Mouse (Mus musculus) liver, embryonic 12.5 days (tissue): Measurements from ENCODE around the gene Nfu1. TPM values are rescaled to one million over a fixed set of nuclear protein-coding genes. Genes with fewer than 3 reads are reported as not detected.

Experiments
- ATAC-seq: fragments of 200-750 bp; cut with Nextera tagmentation; 2 replicates; pipeline ENCODE4 v1.8.0; 2017; ENCODE audit warnings: moderate number of reproducible peaks, mild to moderate bottlenecking, moderate library complexity
- H3K27ac ChIP-seq: fragments of 300-500 bp; sonication (generic); 2 replicates; pipeline ENCODE4 v1.5.1; 2016; ENCODE audit warnings: mild to moderate bottlenecking
- H3K27me3 ChIP-seq: fragments of 300-500 bp; sonication (generic); replicated peaks from 2 replicates; pipeline ENCODE4 v1.6.1; 2016; ENCODE audit warnings: mild to moderate bottlenecking, moderate library complexity
- H3K36me3 ChIP-seq: fragments of 300-500 bp; sonication (generic); 2 replicates; pipeline ENCODE4 v1.6.1; 2016; ENCODE audit warnings: mild to moderate bottlenecking, moderate library complexity
- H3K4me1 ChIP-seq: fragments of 300-500 bp; sonication (generic); 2 replicates; pipeline ENCODE4 v1.6.1; 2016
- H3K4me2 ChIP-seq: fragments of 300-500 bp; sonication (generic); 2 replicates; pipeline ENCODE4 v1.6.1; 2016; ENCODE audit warnings: mild to moderate bottlenecking, moderate library complexity
- H3K4me3 ChIP-seq: fragments of 300-500 bp; sonication (generic); 2 replicates; pipeline ENCODE4 v1.5.1; 2016; ENCODE audit warnings: mild to moderate bottlenecking, moderate library complexity
- H3K9ac ChIP-seq: fragments of 300-500 bp; sonication (generic); 2 replicates; pipeline ENCODE4 v1.6.1; 2016; ENCODE audit warnings: mild to moderate bottlenecking, moderate library complexity
- H3K9me3 ChIP-seq: fragments of 300-500 bp; sonication (generic); replicated peaks from 2 replicates; pipeline ENCODE4 v1.6.1; 2016; ENCODE audit warnings: mild to moderate bottlenecking, moderate library complexity
- WGBS: fragments of 180-500 bp; shearing (Covaris S2); methylation state at CpG from one replicate; pipeline ENCODE4 v1.1.7; 2016; ENCODE audit not compliant: insufficient replicate concordance; 5-methylcytosine and 5-hydroxymethylcytosine counted together
- polyA plus RNA-seq: library from polyadenylated mRNA; unstranded; fragments of >200 nt; fragmentation: Nextera tagmentation; extraction: Ambion mirVana; gene quantifications from 2 replicates; pipeline ENCODE4 v1.2.1, GENCODE M21; 2016

Gene Nfu1
- 65.2 and 66.9 TPM in 2 replicates for polyA plus RNA-seq

- no peak for ATAC-seq
- Histone ChIP-seq H3K36me3 (peaks cover 14% of the 10 kb centered on the region), H3K9ac (peak within 1 kb of the TSS; percentile 95), H3K9me3 (no peaks in the 10 kb centered on the region), H3K27ac (peak within 1 kb of the TSS; percentile 93), H3K4me1 (peaks cover 39% of the 10 kb centered on the region), H3K4me3 (peak within 1 kb of the TSS; percentile 94), H3K4me2 (peak within 1 kb of the TSS; percentile 90), H3K27me3 (no peaks in the 10 kb centered on the region)
- 62% methylated on average over 6 of the region's 6 CpGs for WGBS
These were observed at the start of gene Nfu1 for GRCm38 (mm10) chr6:87008887-87009286. Gene Nfu1, plus strand, starts transcription at chr6:87009236.

DNA sequence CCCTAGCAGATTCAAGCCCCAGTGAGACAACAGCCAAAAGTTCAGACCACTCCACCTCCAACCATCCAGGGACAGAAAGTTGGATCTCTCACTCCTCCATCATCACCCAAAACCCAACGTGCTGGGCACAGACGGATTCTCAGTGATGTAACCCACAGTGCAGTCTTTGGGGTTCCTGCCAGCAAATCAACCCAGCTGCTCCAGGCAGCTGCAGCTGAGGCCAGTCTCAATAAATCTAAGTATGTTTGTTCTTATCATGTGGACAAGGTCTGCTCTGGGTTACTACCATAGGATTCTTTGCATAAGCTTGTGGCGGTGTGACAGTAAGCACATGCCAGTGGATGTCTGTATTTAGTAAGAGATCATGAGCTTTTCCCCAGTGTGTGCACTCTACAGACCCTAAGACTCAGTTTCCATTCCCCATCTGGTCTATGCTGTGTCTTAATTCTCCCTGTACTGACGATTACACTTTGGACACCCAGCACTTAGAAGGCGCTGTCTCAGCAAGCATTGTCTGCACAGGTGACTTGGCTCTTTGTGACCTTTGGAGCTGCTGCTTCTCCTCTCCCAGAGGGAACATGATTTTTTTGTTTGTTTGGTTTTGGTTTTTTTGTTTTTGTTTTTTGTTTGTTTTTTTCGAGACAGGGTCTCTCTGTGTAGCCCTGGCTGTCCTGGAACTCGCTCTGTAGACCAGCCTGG is 44.9 kb upstream of the Nfu1 start:
- no peak overlapping the region for H3K4me2 ChIP-seq
- H3K9me3 ChIP-seq: no peaks in the 10 kb centered on the region
- no peak for ATAC-seq
- H3K36me3 ChIP-seq: peaks cover 83% of the 10 kb centered on the region
- 84% methylated on average over 7 of the region's 7 CpGs for WGBS
- no peaks in the 10 kb centered on the region for H3K27me3 ChIP-seq
- no peak overlapping the region for H3K4me3 ChIP-seq
- H3K9ac ChIP-seq: no peak overlapping the region
- no peak overlapping the region for H3K27ac ChIP-seq
- no peaks in the 10 kb centered on the region for H3K4me1 ChIP-seq

- WGBS: 75% methylated on average over 2 of the region's 2 CpGs
- no peak overlapping the region for H3K27ac ChIP-seq
- H3K4me1 ChIP-seq: no peaks in the 10 kb centered on the region
- no peaks in the 10 kb centered on the region for H3K27me3 ChIP-seq
- H3K9me3 ChIP-seq: no peaks in the 10 kb centered on the region
- no peak overlapping the region for H3K9ac ChIP-seq
- H3K4me3 ChIP-seq: no peak overlapping the region
- no peak overlapping the region for H3K4me2 ChIP-seq
- ATAC-seq: no peak
- peaks cover 76% of the 10 kb centered on the region for H3K36me3 ChIP-seq
These were observed 41.9 kb upstream of the Nfu1 start for GRCm38 (mm10) chr6:86967166-86967565.

DNA sequence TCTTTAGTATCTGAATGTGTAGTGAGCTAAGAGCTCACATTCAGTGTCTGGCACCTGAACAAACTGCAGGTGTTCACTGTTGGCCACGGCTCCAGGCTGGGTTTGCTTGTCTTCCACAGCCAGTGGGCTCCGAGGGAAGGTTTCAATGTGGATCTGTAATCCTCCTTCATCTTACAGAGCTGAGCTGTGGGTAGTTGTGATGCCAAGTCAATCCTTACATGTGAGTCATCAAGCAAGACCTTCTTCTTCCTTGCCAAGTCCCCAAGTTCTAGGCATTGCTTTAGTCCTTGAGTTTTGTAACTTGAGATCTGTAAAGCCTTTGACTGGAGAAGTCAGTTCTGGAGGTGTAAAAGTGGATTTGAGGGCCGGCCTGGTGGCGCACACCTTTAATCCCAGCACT is 35.1 kb upstream of the Nfu1 start:
- H3K9ac ChIP-seq: no peak overlapping the region
- 92% methylated on average over 4 of the region's 4 CpGs for WGBS
- peaks cover 51% of the 10 kb centered on the region for H3K36me3 ChIP-seq

DNA sequence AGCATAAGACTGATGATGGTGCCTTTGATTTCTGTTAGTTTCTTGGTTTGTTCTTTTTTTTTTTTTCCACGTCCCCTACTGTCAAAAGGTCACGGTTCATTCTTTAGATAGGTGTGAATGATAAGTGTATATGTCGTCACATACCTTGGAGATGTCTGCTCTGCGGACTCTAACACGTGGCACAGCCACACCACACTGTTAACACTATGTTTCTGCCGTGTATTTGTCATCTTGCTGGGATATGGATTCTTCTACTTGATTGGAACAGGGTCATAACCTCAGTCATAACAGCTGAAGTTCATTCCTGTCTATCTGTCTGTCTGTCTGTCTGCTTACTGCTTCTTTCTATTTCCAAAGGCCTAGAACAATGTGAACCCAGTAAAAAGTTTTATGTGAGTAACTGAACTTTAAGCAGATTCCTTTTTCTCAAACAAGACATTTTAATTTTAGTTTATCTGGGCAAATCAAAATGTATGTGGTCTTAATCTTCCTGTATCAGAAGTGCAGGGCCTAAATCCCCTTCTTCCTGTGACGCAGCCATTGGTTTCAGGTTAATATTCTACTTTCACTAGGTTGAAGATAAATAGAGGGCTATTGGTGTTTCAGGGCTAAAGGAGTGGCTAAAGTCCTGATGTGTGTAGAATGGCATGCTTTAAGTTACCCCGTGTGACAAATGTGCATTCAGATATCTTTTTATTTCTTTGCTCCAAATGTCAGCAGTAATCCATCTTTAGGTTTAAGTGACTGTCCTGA is 30.7 kb upstream of the Nfu1 start:
- Histone ChIP-seq H3K27ac (no peak overlapping the region), H3K4me1 (no peaks in the 10 kb centered on the region), H3K4me2 (no peak overlapping the region), H3K4me3 (no peak overlapping the region), H3K27me3 (no peaks in the 10 kb centered on the region), H3K9ac (no peak overlapping the region), H3K9me3 (no peaks in the 10 kb centered on the region), H3K36me3 (peaks cover 24% of the 10 kb centered on the region)
- 69% methylated on average over 8 of the region's 8 CpGs for WGBS
- ATAC-seq: no peak

More for the DNA sequence above, 35.1 kb upstream of the Nfu1 start:
- H3K4me3 ChIP-seq: no peak overlapping the region
- H3K4me1 ChIP-seq: no peaks in the 10 kb centered on the region
- H3K4me2 ChIP-seq: no peak overlapping the region
- no peak for ATAC-seq
- H3K27ac ChIP-seq: no peak overlapping the region
- no peaks in the 10 kb centered on the region for H3K27me3 ChIP-seq
- no peaks in the 10 kb centered on the region for H3K9me3 ChIP-seq

- Histone ChIP-seq H3K9me3 (no peaks in the 10 kb centered on the region), H3K4me3 (no peak overlapping the region), H3K27me3 (no peaks in the 10 kb centered on the region), H3K27ac (no peak overlapping the region), H3K9ac (no peak overlapping the region), H3K36me3 (peaks cover 19% of the 10 kb centered on the region), H3K4me1 (no peaks in the 10 kb centered on the region), H3K4me2 (no peak overlapping the region)
- WGBS: 71% methylated on average over 6 of the region's 6 CpGs
- ATAC-seq: no peak
These were observed 30.1 kb upstream of the Nfu1 start for GRCm38 (mm10) chr6:86978909-86979265.

DNA sequence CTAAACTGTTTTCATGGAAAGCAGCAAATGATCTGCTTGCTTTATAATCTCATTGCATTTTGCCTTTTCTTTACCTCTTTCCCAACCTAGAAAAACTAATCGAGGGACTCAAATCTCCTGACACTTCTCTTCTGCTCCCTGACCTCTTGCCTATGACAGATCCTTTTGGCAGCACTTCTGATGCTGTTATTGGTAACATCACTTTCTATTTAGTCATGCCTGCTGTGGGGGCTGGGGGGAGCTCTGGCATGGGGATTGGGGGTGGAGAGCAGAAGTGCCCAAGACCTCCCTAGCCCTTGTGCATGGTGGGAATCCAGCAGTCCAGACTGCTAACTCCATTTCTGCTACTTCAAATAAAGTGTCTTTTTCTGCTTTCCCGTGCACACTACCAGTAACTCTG is 27.8 kb upstream of the Nfu1 start:
- Histone ChIP-seq H3K4me2 (no peak overlapping the region), H3K36me3 (peaks cover 16% of the 10 kb centered on the region), H3K9ac (no peak overlapping the region), H3K9me3 (no peaks in the 10 kb centered on the region), H3K27me3 (no peaks in the 10 kb centered on the region), H3K4me1 (no peaks in the 10 kb centered on the region), H3K4me3 (no peak overlapping the region), H3K27ac (no peak overlapping the region)
- ATAC-seq: no peak
- WGBS: 78% methylated on average over 2 of the region's 2 CpGs

- H3K4me1 ChIP-seq: no peaks in the 10 kb centered on the region
- no peaks in the 10 kb centered on the region for H3K9me3 ChIP-seq
- H3K27ac ChIP-seq: no peak overlapping the region
- no peaks in the 10 kb centered on the region for H3K27me3 ChIP-seq
- no peak overlapping the region for H3K4me3 ChIP-seq
- no peak for ATAC-seq
- WGBS: 68% methylated on average over 8 of the region's 8 CpGs
- H3K36me3 ChIP-seq: peaks cover 3% of the 10 kb centered on the region; the same call in 1 of the 2 replicates
- no peak overlapping the region for H3K9ac ChIP-seq
- H3K4me2 ChIP-seq: no peak overlapping the region
These were observed 23.5 kb upstream of the Nfu1 start for GRCm38 (mm10) chr6:86985314-86986106.

GRCm38 (mm10) chr6:86989576-86989975 is 19.5 kb upstream of the Nfu1 start:
- H3K9me3 ChIP-seq: no peaks in the 10 kb centered on the region
- ATAC-seq: no peak
- 86% methylated on average over 6 of the region's 6 CpGs for WGBS
- no peak overlapping the region for H3K4me3 ChIP-seq
- H3K27me3 ChIP-seq: no peaks in the 10 kb centered on the region
- no peak overlapping the region for H3K9ac ChIP-seq
- H3K4me2 ChIP-seq: no peak overlapping the region
- no peaks in the 10 kb centered on the region for H3K36me3 ChIP-seq
- 0 out of 2 replicates have a peak, but pooled peaks cover 7% of the 10 kb centered on the region for H3K4me1 ChIP-seq
- H3K27ac ChIP-seq: no peak overlapping the region

DNA sequence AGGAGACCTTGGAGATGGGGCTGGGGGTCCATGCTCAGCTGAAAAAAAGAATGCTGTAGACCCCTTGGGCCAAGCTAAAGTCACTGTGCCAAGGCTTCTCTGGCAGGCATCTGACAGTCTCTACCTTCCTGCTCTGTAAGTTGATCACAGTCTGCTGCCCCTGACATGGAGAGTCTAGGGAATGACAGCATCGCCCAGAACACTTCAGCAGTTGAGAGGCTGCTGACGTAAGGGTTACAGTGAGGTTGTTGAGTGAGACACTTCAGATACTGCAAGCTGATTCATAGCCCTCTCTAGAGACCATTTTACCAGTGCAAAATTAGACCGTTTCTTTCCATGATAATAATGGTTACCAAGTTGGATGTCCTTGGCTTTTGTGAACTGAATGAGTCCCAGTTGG is 18.0 kb upstream of the Nfu1 start:
- Histone ChIP-seq H3K4me2 (no peak overlapping the region), H3K4me1 (0 out of 2 replicates have a peak, but pooled peaks cover 7% of the 10 kb centered on the region), H3K4me3 (no peak overlapping the region), H3K27ac (no peak overlapping the region), H3K27me3 (no peaks in the 10 kb centered on the region), H3K9me3 (no peaks in the 10 kb centered on the region), H3K36me3 (peaks cover 3% of the 10 kb centered on the region), H3K9ac (no peak overlapping the region)
- WGBS: 81% methylated on average over 3 of the region's 3 CpGs
- ATAC-seq: no peak

DNA sequence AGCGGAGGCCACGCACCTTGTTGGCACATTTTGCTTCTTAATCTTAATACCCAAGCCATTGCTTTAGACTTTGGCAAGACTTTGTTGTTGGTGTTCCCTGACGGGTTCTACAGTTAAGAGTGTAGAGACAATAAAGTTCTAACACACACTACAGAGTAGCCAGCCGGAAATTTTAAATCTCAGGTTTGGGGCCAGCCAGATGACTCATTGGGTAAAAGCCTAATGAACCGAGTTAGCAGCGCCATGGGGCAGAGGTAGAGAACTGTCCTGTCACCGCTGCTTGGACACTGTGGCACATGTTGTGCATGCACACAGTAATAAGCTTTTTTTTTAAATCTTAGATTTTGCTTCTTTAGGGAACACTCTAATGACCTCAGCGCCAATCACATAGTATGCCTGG is 16.7 kb upstream of the Nfu1 start:
- Histone ChIP-seq H3K4me1 (0 out of 2 replicates have a peak, but pooled peaks cover 7% of the 10 kb centered on the region), H3K9ac (no peak overlapping the region), H3K4me3 (no peak overlapping the region), H3K36me3 (peaks cover 16% of the 10 kb centered on the region), H3K9me3 (no peaks in the 10 kb centered on the region), H3K27ac (no peak overlapping the region), H3K4me2 (no peak overlapping the region), H3K27me3 (no peaks in the 10 kb centered on the region)
- ATAC-seq: no peak
- WGBS: 86% methylated on average over 8 of the region's 8 CpGs

- no peaks in the 10 kb centered on the region for H3K9me3 ChIP-seq
- H3K27ac ChIP-seq: no peak overlapping the region
- WGBS: 39% methylated on average over 4 of the region's 4 CpGs
- no peak overlapping the region for H3K9ac ChIP-seq
- ATAC-seq: no peak
- H3K4me3 ChIP-seq: no peak overlapping the region
- H3K36me3 ChIP-seq: peaks cover 20% of the 10 kb centered on the region
- H3K27me3 ChIP-seq: no peaks in the 10 kb centered on the region
- 0 out of 2 replicates have a peak, but pooled peaks cover 7% of the 10 kb centered on the region for H3K4me1 ChIP-seq
- H3K4me2 ChIP-seq: no peak overlapping the region
These were observed 14.8 kb upstream of the Nfu1 start for GRCm38 (mm10) chr6:86994254-86994653.
